Mouse (Mus musculus) C2C12 (cell line): ENCODE data around the gene Gm42688. TPM values are rescaled to one million over a fixed set of nuclear protein-coding genes. Genes with fewer than 3 reads are reported as not detected.
A peak's percentile ranks its signal among the peaks of the same experiment; 100 is the strongest.

ENCODE experiments used
- H3K27me3 ChIP-seq: one replicate; pipeline ENCODE4 v1.6.1; 2011; ENCODE audit not compliant: control insufficient read depth, insufficient read depth, insufficient read length
- H3K36me3 ChIP-seq: one replicate; pipeline ENCODE4 v1.6.1; 2011; ENCODE audit not compliant: control insufficient read depth, insufficient read depth
- H3K4me3 ChIP-seq: one replicate; pipeline ENCODE4 v1.5.1; 2011; ENCODE audit warnings: mild to moderate bottlenecking, control low read depth; ENCODE audit not compliant: poor library complexity, insufficient read depth, severe bottlenecking
- H3K79me2 ChIP-seq: one replicate; pipeline ENCODE4 v1.6.1; 2011; ENCODE audit not compliant: control insufficient read depth, insufficient read depth
- H3K79me3 ChIP-seq: one replicate; pipeline ENCODE4 v1.6.1; 2011; ENCODE audit warnings: low read depth, control low read depth
- H3ac ChIP-seq: one replicate; pipeline ENCODE3; 2011; ENCODE audit warnings: low read depth; ENCODE audit not compliant: control insufficient read depth, insufficient read length
- CEBPB ChIP-seq: IDR thresholded peaks from one replicate; pipeline ENCODE4 v1.6.1; 2011; ENCODE audit warnings: low read depth, mild to moderate bottlenecking, control low read depth, moderate library complexity
- CTCF ChIP-seq: IDR thresholded peaks from one replicate; pipeline ENCODE4 v1.5.1; 2011; ENCODE audit not compliant: control insufficient read depth, insufficient read depth, insufficient read length
- FOSL1 ChIP-seq: IDR thresholded peaks from one replicate; pipeline ENCODE4 v1.8.0; 2011; ENCODE audit warnings: mild to moderate bottlenecking, low read length; ENCODE audit not compliant: poor library complexity, insufficient read depth, severe bottlenecking
- MAX ChIP-seq: IDR thresholded peaks from one replicate; pipeline ENCODE4 v1.6.1; 2011; ENCODE audit warnings: mild to moderate bottlenecking, control low read depth
- MYOD1 ChIP-seq: IDR thresholded peaks from one replicate; pipeline ENCODE4 v1.6.1; 2011; ENCODE audit warnings: low read depth; ENCODE audit not compliant: control insufficient read depth, insufficient read length
- MYOG ChIP-seq: IDR thresholded peaks from one replicate; pipeline ENCODE4 v1.6.1; 2011; ENCODE audit not compliant: control insufficient read depth, insufficient read length; ENCODE audit errors: extremely low read depth
- USF1 ChIP-seq: IDR thresholded peaks from one replicate; pipeline ENCODE4 v1.6.1; 2011; ENCODE audit warnings: low read depth, mild to moderate bottlenecking, control low read depth, moderate library complexity
- polyA plus RNA-seq: library from polyadenylated mRNA; unstranded; fragments of >200 nt; fragmentation: generic; extraction: Trizol; gene quantifications from one replicate; pipeline ENCODE4 v1.2.1, GENCODE M21; 2012; ENCODE audit warnings: missing spikeins

Gene Gm42688
- polyA plus RNA-seq, 1 experiment: 0.98 TPM

GRCm38 (mm10) chr6:83136881-83137575, 35.6 kb downstream of the Gm42688 start:
- peaks cover 10% of the 10 kb centered on the region for H3K36me3 ChIP-seq
- H3K4me3 ChIP-seq: peak overlapping the region; percentile 64
- H3K79me3 ChIP-seq: peaks cover 34% of the 10 kb centered on the region
- H3ac ChIP-seq: peak overlapping the region; percentile 83
- H3K27me3 ChIP-seq: no peaks in the 10 kb centered on the region
- peaks cover 66% of the 10 kb centered on the region for H3K79me2 ChIP-seq
- TF ChIP-seq CEBPB: no peak
- TF ChIP-seq MAX: no peak
- TF ChIP-seq CTCF: no peak
- no peak for TF ChIP-seq FOSL1
- TF ChIP-seq MYOG: no peak
- no peak for TF ChIP-seq MYOD1
- no peak for TF ChIP-seq USF1

GRCm38 (mm10) chr6:83137576-83137950, 36.1 kb downstream of the Gm42688 start:
- Histone ChIP-seq H3ac (peak overlapping the region; percentile 84), H3K79me2 (peaks cover 72% of the 10 kb centered on the region), H3K4me3 (peak overlapping the region; percentile 64), H3K27me3 (no peaks in the 10 kb centered on the region), H3K79me3 (peaks cover 34% of the 10 kb centered on the region), H3K36me3 (peaks cover 10% of the 10 kb centered on the region)
- TF ChIP-seq MYOD1 (peak; percentile 99), USF1 (no peak), MYOG (no peak), CEBPB (no peak), CTCF (no peak), MAX (peak; percentile 55), FOSL1 (no peak)

GRCm38 (mm10) chr6:83138056-83138455, 36.6 kb downstream of the Gm42688 start:
- Histone ChIP-seq H3K36me3 (peaks cover 10% of the 10 kb centered on the region), H3K79me2 (peaks cover 76% of the 10 kb centered on the region), H3K79me3 (peaks cover 34% of the 10 kb centered on the region), H3ac (peak overlapping the region; percentile 84), H3K27me3 (no peaks in the 10 kb centered on the region), H3K4me3 (peak overlapping the region; percentile 64)
- no peak for TF ChIP-seq MYOG
- TF ChIP-seq MYOD1: no peak
- TF ChIP-seq MAX: peak; percentile 72
- TF ChIP-seq CTCF: peak; percentile 4

- no peak for TF ChIP-seq USF1
- TF ChIP-seq CTCF: no peak
- TF ChIP-seq FOSL1: no peak
- Histone ChIP-seq H3K79me3 (peaks cover 41% of the 10 kb centered on the region), H3K79me2 (peaks cover 92% of the 10 kb centered on the region), H3ac (no peak overlapping the region), H3K27me3 (no peaks in the 10 kb centered on the region), H3K36me3 (peaks cover 10% of the 10 kb centered on the region), H3K4me3 (no peak overlapping the region)
Observed at GRCm38 (mm10) chr6:83140044-83140443, 38.6 kb downstream of the Gm42688 start.

DNA sequence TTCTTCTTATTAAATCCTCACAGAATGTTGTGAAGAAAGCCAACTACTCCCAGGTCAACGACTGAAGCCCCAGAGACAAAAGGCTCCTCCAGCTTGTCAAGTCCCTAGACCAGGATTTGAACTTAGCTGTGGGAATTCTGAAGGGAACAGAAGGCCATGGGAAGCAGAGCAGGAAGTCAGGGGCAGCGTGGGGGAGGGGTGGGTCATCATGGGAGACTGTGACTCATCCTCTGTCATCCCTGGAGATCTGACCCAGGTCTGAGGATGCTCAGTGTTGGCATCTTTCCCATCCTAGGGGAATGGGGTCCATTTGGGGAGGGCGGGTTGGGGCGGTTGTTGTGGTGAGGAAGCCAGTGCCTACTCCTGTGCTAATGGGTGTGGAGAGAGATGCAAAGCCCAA, 40.2 kb downstream of the Gm42688 start:
- Histone ChIP-seq H3K4me3 (no peak overlapping the region), H3K79me2 (peaks cover 87% of the 10 kb centered on the region), H3K27me3 (no peaks in the 10 kb centered on the region), H3K36me3 (peaks cover 16% of the 10 kb centered on the region), H3ac (peak overlapping the region; percentile 47), H3K79me3 (peaks cover 36% of the 10 kb centered on the region)
- no peak for TF ChIP-seq CTCF
- no peak for TF ChIP-seq MYOD1
- TF ChIP-seq CEBPB: no peak
- peak; percentile 33 for TF ChIP-seq MAX
- peak; percentile 38 for TF ChIP-seq FOSL1

DNA sequence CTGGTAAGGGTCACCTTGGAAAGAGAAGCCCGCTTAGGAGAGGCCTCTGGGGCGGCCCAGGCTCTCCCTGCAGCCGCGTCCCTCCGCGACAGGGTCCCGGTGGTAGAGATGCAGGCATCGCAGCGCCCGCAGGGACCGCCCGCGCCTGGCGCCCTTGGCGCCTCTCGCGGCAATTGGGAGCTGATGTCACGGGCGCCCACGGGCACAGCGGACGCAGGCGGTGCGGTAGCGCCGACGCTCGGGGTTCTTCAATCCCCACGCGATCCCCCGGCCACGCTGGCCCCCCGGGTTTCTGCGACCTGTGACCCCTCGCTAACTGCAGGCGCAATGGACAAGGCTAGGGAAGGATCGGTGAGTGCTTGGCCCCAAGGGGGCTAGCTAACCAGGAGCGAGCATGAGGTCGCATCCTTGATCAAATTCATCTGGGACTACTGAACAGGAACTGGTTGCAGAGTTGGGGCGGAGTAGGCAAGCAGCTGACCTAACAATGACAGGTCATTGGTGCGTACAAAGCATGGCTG, 40.9 kb downstream of the Gm42688 start:
- Histone ChIP-seq H3ac (peak overlapping the region; percentile 47), H3K79me3 (peaks cover 34% of the 10 kb centered on the region), H3K79me2 (peaks cover 87% of the 10 kb centered on the region), H3K36me3 (peaks cover 22% of the 10 kb centered on the region), H3K4me3 (peak overlapping the region; percentile 27), H3K27me3 (no peaks in the 10 kb centered on the region)
- TF ChIP-seq MYOD1 (no peak), MAX (peak; percentile 51), FOSL1 (no peak), USF1 (peak; percentile 31), CTCF (no peak), MYOG (no peak), CEBPB (no peak)
